Mouse (Mus musculus): ENCODE measurements around the gene Cdh26.

GRCm38 (mm10) chr2:178430231-178430630, at the start of gene Cdh26:
- no peak for TF ChIP-seq CTCF (IDR thresholded peaks at IDR 0.05; ENCODE audit: borderline replicate concordance, control insufficient read depth, extremely low read depth, insufficient read depth, low read length, poor library complexity)
- no peak for TF ChIP-seq POLR2A (IDR thresholded peaks at IDR 0.05; ENCODE audit: control insufficient read depth, extremely low read depth, insufficient read depth, low read length, poor library complexity)

Data from thymus, adult 2 months (tissue).